Mouse (Mus musculus) hindbrain, embryonic 11.5 days (tissue): ENCODE results near the gene Slc24a5. TPM values are rescaled to one million over a fixed set of nuclear protein-coding genes. Genes with fewer than 3 reads are reported as not detected.

ENCODE experiments used
- ATAC-seq: fragments of 200-750 bp; cut with Nextera tagmentation; 2 replicates; pipeline ENCODE4 v1.8.0; 2017; ENCODE audit warnings: mild to moderate bottlenecking, moderate TSS enrichment, moderate library complexity; ENCODE audit not compliant: low FRiP score
- DNase-seq: peaks from one replicate; pipeline ENCODE4 v3.0.0-alpha.2; 2015; ENCODE audit warnings: low spot score
- H3K27ac ChIP-seq: fragments of 300-500 bp; sonication (generic); 2 replicates; pipeline ENCODE4 v1.5.1; 2014; ENCODE audit warnings: mild to moderate bottlenecking, low read depth, low read length
- H3K27me3 ChIP-seq: fragments of 300-500 bp; sonication (generic); 2 replicates; pipeline ENCODE4 v1.6.1; 2014; ENCODE audit warnings: mild to moderate bottlenecking, low read length, moderate library complexity, mixed read lengths; ENCODE audit not compliant: control insufficient read depth, insufficient read depth
- H3K36me3 ChIP-seq: fragments of 300-500 bp; sonication (generic); 2 replicates; pipeline ENCODE4 v1.6.1; 2014; ENCODE audit warnings: mild to moderate bottlenecking, low read length, moderate library complexity, mixed read lengths; ENCODE audit not compliant: control insufficient read depth, insufficient read depth
- H3K4me1 ChIP-seq: fragments of 300-500 bp; sonication (generic); replicated peaks from 2 replicates; pipeline ENCODE4 v1.6.1; 2014; ENCODE audit warnings: low read length, mixed read lengths; ENCODE audit not compliant: control insufficient read depth, insufficient read depth
- H3K4me2 ChIP-seq: fragments of 300-500 bp; sonication (generic); replicated peaks from 2 replicates; pipeline ENCODE4 v1.6.1; 2014; ENCODE audit warnings: mild to moderate bottlenecking, low read depth, low read length
- H3K4me3 ChIP-seq: fragments of 300-500 bp; sonication (generic); 2 replicates; pipeline ENCODE4 v1.5.1; 2014; ENCODE audit warnings: low read depth, low read length
- H3K9ac ChIP-seq: fragments of 300-500 bp; sonication (generic); 2 replicates; pipeline ENCODE4 v1.6.1; 2014; ENCODE audit warnings: low read depth, low read length
- H3K9me3 ChIP-seq: fragments of 300-500 bp; sonication (generic); 2 replicates; pipeline ENCODE4 v1.6.1; 2016; ENCODE audit warnings: low read length; ENCODE audit not compliant: control insufficient read depth
- WGBS: fragments of 180-500 bp; shearing (Covaris S2); extraction: QIAGEN DNeasy Blood & Tissue Kit; methylation state at CpG from one replicate; pipeline ENCODE4 v1.1.7; 2014; 5-methylcytosine and 5-hydroxymethylcytosine counted together
- polyA plus RNA-seq: library from polyadenylated mRNA; unstranded; fragments of >200 nt; fragmentation: Nextera tagmentation; extraction: Ambion mirVana; gene quantifications from 2 replicates; pipeline ENCODE4 v1.2.1, GENCODE M21; 2014

The Slc24a5 gene
- polyA plus RNA-seq, 1 experiment from 2014 or later = 5.6 TPM

GRCm38 (mm10) chr2:125126792-125127191 lies 58.9 kb downstream of the Slc24a5 start:
- no peak overlapping the region for H3K4me2 ChIP-seq
- ATAC-seq = no peak
- 83% methylated on average over 3 of the region's 3 CpGs for WGBS

GRCm38 (mm10) chr2:125134113-125134512 lies 66.2 kb downstream of the Slc24a5 start:
- no peak overlapping the region for H3K4me3 ChIP-seq
- ATAC-seq (no peak), DNase-seq (no peak)
- no peaks in the 10 kb centered on the region for H3K9me3 ChIP-seq
- no peak overlapping the region for H3K9ac ChIP-seq
- H3K27me3 ChIP-seq = no peaks in the 10 kb centered on the region
- H3K4me2 ChIP-seq = no peak overlapping the region
- H3K27ac ChIP-seq = no peak overlapping the region
- 35% methylated on average over 4 of the region's 4 CpGs for WGBS
- H3K36me3 ChIP-seq = no peaks in the 10 kb centered on the region
- H3K4me1 ChIP-seq = no peaks in the 10 kb centered on the region

More at GRCm38 (mm10) chr2:125126792-125127191, 58.9 kb downstream of the Slc24a5 start:
- Histone ChIP-seq H3K27me3 (no peaks in the 10 kb centered on the region), H3K27ac (no peak overlapping the region), H3K36me3 (no peaks in the 10 kb centered on the region), H3K4me3 (no peak overlapping the region), H3K4me1 (no peaks in the 10 kb centered on the region), H3K9ac (no peak overlapping the region), H3K9me3 (no peaks in the 10 kb centered on the region)
- no peak for DNase-seq

DNA sequence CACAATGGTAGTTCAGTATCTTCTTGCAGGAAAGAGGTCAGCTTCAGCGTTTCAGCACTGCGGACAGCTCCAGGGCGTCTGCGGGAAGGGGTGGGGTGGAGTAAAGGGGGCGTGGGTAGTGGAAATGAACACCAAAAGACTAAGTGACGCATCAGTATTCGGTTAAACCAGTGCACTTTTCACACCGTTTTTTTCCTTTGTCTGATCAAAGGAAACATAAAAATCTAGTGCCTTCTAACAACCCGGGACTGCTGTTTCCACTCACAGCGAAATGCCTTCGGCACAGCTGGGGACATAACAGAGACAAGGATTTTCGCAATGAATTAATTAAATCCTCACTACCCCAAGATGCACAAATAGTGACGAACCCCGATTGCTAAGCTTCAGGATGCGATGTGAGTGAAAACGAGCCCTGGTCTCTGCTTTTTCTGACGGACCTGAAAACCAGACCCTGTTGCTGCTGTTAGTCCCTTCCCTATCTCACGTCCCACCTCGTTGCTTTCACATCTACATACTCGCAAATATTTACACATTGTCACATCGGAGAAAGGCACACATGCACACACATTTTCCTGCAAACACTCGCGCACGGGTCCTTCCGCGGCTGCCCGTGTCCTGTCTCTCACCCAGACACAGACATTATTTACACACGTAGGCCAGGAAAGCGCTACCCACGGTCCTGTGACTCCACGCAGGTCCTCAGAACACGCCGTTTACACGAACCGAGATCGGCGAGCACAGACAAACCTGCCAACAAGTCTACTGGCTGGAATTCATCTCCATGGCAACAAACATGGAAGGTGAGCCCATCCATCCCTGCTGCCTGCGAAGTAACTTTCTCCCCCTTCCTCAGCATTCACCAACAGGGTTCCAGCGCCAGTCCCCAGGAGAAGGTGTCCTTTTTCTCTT lies 68.2 kb downstream of the Slc24a5 start, which contains the start of gene Ctxn2:
Gene Ctxn2, plus strand, starts transcription at position 790 of the 909 bp plus-strand sequence.
- Histone ChIP-seq H3K9ac (peak within 1 kb of the TSS; percentile 48), H3K27ac (no peak within 1 kb of the TSS), H3K4me2 (peak within 1 kb of the TSS; percentile 67), H3K4me1 (no peaks in the 10 kb centered on the region), H3K27me3 (no peaks in the 10 kb centered on the region), H3K9me3 (no peaks in the 10 kb centered on the region), H3K36me3 (no peaks in the 10 kb centered on the region), H3K4me3 (peak within 1 kb of the TSS; percentile 34)
- whole genome bisulfite sequencing = 2% methylated on average over 39 of the region's 39 CpGs
- peak; percentile 59; the same call in 1 of the 2 replicates for ATAC-seq
- DNase-seq = peak; percentile 83

- whole genome bisulfite sequencing = 31% methylated on average over 7 of the region's 7 CpGs
- Histone ChIP-seq H3K4me2 (peak overlapping the region; percentile 67), H3K36me3 (no peaks in the 10 kb centered on the region), H3K27ac (no peak overlapping the region), H3K9ac (no peak overlapping the region), H3K9me3 (no peaks in the 10 kb centered on the region), H3K27me3 (no peaks in the 10 kb centered on the region), H3K4me3 (no peak overlapping the region), H3K4me1 (no peaks in the 10 kb centered on the region)
- DNase-seq = no peak
- ATAC-seq = no peak
Measured at GRCm38 (mm10) chr2:125136846-125137245, 68.9 kb downstream of the Slc24a5 start.

Other genes with a start within 250 kb of the Slc24a5 start
- 261 and 265 TPM in 2 replicates for gene Myef2, start 55.5 kb downstream of the Slc24a5 start, polyA plus RNA-seq
- not detected in 2 replicates for gene Ctxn2, start 68.6 kb downstream of the Slc24a5 start, polyA plus RNA-seq
- not detected in 2 replicates for gene Slc12a1, start 84.4 kb downstream of the Slc24a5 start, polyA plus RNA-seq
- gene Dut, start 179.1 kb downstream of the Slc24a5 start, polyA plus RNA-seq = 176 and 187 TPM in 2 replicates